Mouse (Mus musculus) ES-Bruce4 (cell line): Measurements from ENCODE around the gene Ap1b1.

Experiments used
- CTCF ChIP-seq: IDR thresholded peaks from one replicate; pipeline ENCODE4 v1.8.1; 2011; ENCODE audit warnings: low read depth, low read length
- EP300 ChIP-seq: IDR thresholded peaks from 2 replicates; pipeline ENCODE4 v1.6.1; 2011; ENCODE audit warnings: low read depth, low read length; ENCODE audit not compliant: insufficient read depth
- POLR2A ChIP-seq: IDR thresholded peaks from one replicate; pipeline ENCODE4 v1.8.1; 2011; ENCODE audit warnings: low read length; ENCODE audit not compliant: insufficient read depth

DNA sequence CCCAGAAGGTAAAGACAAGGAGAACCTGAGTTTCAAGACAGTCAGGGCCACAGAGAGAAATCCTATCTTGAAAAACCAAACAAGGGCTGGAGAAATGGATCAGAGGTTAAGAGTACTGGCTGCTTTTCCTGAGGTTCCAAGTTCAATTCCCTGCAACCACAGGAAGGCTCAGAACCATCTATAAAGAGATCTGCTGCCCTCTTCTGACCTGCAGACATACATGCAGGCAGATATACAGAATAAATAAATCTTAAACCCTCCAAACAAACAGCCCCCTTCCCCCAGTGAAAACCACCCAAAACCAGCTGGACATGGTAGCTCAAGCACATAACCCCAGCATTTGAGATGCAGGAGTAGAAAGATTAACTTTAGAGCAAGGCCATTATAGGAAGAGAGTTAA is 89.1 kb downstream of the Ap1b1 start:
- TF ChIP-seq POLR2A = no peak
- no peak for TF ChIP-seq CTCF
- TF ChIP-seq EP300 = no peak
